Mouse (Mus musculus): ENCODE data around the gene Eea1.
"Not testable (repeated sequence)": the region's sequence is repeated elsewhere in the genome, so short reads cannot be mapped to it uniquely, and the experiment has no call there.

Gene Eea1

GRCm38 (mm10) chr10:95940046-95940900, at the start of gene Eea1:
Gene Eea1, plus strand, starts transcription at chr10:95940650.
- in situ Hi-C loops (cut with MboI; ENCODE audit: low sequenced_read_pairs) = no loop called here

GRCm38 (mm10) chr10:95891214-95891960, 49.1 kb upstream of the Eea1 start:
- in situ Hi-C loops (cut with MboI; ENCODE audit: low sequenced_read_pairs) = loop anchor here (10.0 kb wide), 2 partner anchors 143 to 337 kb away; no protein-coding TSS in a partner anchor

GRCm38 (mm10) chr10:95892132-95892531, 48.3 kb upstream of the Eea1 start:
- in situ Hi-C loops (cut with MboI; ENCODE audit: low sequenced_read_pairs) = loop anchor here (10.0 kb wide), 2 partner anchors 143 to 337 kb away; no protein-coding TSS in a partner anchor

GRCm38 (mm10) chr10:95893291-95893932, 47.0 kb upstream of the Eea1 start:
- in situ Hi-C loops (cut with MboI; ENCODE audit: low sequenced_read_pairs) = loop anchor here (10.0 kb wide), 2 partner anchors 141 to 339 kb away; no protein-coding TSS in a partner anchor

GRCm38 (mm10) chr10:95894036-95894855, 46.2 kb upstream of the Eea1 start:
- in situ Hi-C loops (cut with MboI; ENCODE audit: low sequenced_read_pairs) = loop anchor here (10.0 kb wide), 2 partner anchors 141 to 339 kb away; no protein-coding TSS in a partner anchor

GRCm38 (mm10) chr10:95894856-95895386, 45.5 kb upstream of the Eea1 start:
- in situ Hi-C loops (cut with MboI; ENCODE audit: low sequenced_read_pairs) = loop anchor here (10.0 kb wide), 2 partner anchors 140 to 340 kb away; no protein-coding TSS in a partner anchor

GRCm38 (mm10) chr10:95898471-95899154, 41.8 kb upstream of the Eea1 start:
- in situ Hi-C loops (cut with MboI; ENCODE audit: low sequenced_read_pairs) = loop anchor here (10.0 kb wide), 2 partner anchors 136 to 344 kb away; no protein-coding TSS in a partner anchor

GRCm38 (mm10) chr10:95904668-95905067, 35.8 kb upstream of the Eea1 start:
- in situ Hi-C loops (cut with MboI; ENCODE audit: low sequenced_read_pairs) = no loop called here

- in situ Hi-C loops (cut with MboI; ENCODE audit: low sequenced_read_pairs) = no loop called here
Measured at GRCm38 (mm10) chr10:95909246-95909909, 31.1 kb upstream of the Eea1 start.

GRCm38 (mm10) chr10:95911016-95911415, 29.4 kb upstream of the Eea1 start:
- in situ Hi-C loops (cut with MboI; ENCODE audit: low sequenced_read_pairs) = no loop called here

GRCm38 (mm10) chr10:95914434-95915174, 25.8 kb upstream of the Eea1 start:
- in situ Hi-C loops (cut with MboI; ENCODE audit: low sequenced_read_pairs) = no loop called here

GRCm38 (mm10) chr10:95918716-95919115, 21.7 kb upstream of the Eea1 start:
- in situ Hi-C loops (cut with MboI; ENCODE audit: low sequenced_read_pairs) = no loop called here

GRCm38 (mm10) chr10:95923263-95924217, 16.9 kb upstream of the Eea1 start:
- in situ Hi-C loops (cut with MboI; ENCODE audit: low sequenced_read_pairs) = no loop called here

- in situ Hi-C loops (cut with MboI; ENCODE audit: low sequenced_read_pairs) = not testable (repeated sequence)
Measured at GRCm38 (mm10) chr10:95933631-95934030, 6.8 kb upstream of the Eea1 start.

- in situ Hi-C loops (cut with MboI; ENCODE audit: low sequenced_read_pairs) = no loop called here
Measured at GRCm38 (mm10) chr10:95940901-95941767, 684 bp downstream of the Eea1 start.

All from CH12F3 (cell line).